Mouse (Mus musculus) testis, adult 2 months (tissue): ENCODE results near the gene Hist1h2ad.
"Not testable (repeated sequence)": the region's sequence is repeated elsewhere in the genome, so short reads cannot be mapped to it uniquely, and the experiment has no call there.

Source experiments
- CTCF ChIP-seq: fragments of 200-500 bp; IDR thresholded peaks from 2 replicates; pipeline ENCODE4 v1.5.1; 2012; ENCODE audit warnings: low read depth, mild to moderate bottlenecking, inconsistent platforms, low read length, moderate library complexity; ENCODE audit not compliant: control insufficient read depth, insufficient read depth, insufficient replicate concordance
- POLR2A ChIP-seq: fragments of 200-500 bp; IDR thresholded peaks from 2 replicates; pipeline ENCODE4 v1.6.1; 2012; ENCODE audit warnings: low read depth, mild to moderate bottlenecking, inconsistent platforms, low read length, moderate library complexity; ENCODE audit not compliant: control insufficient read depth

DNA sequence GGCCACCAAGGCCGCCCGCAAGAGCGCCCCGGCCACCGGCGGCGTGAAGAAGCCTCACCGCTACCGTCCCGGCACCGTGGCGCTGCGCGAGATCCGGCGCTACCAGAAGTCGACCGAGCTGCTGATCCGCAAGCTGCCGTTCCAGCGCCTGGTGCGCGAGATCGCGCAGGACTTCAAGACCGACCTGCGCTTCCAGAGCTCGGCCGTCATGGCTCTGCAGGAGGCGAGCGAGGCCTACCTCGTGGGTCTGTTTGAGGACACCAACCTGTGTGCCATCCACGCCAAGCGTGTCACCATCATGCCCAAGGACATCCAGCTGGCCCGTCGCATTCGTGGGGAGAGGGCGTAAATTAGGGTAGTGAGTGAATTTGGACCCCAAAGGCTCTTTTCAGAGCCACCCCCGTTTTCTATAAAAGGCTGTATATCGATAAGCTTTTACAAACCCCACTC lies 1.7 kb downstream of the Hist1h2ad start:
- TF ChIP-seq CTCF, POLR2A: not testable (repeated sequence)
